Mouse (Mus musculus) left cerebral cortex, adult 6 months (tissue): ENCODE measurements around the gene Gpr12. TPM values are rescaled to one million over a fixed set of nuclear protein-coding genes. Genes with fewer than 3 reads are reported as not detected.

Experiments
- long read RNA-seq, 2 experiments: library from polyadenylated mRNA; unstranded; transcript quantifications; one replicate each; pipeline ENCODE4 v2.0.0; 2019 to 2020
- polyA plus RNA-seq: library from polyadenylated mRNA; unstranded; fragments of <200 nt; fragmentation: Nextera tagmentation; gene quantifications from 2 replicates; pipeline ENCODE4 v1.2.3, GENCODE M21; 2021

The Gpr12 gene
- polyA plus RNA-seq, result 32.6 and 35.0 TPM in 2 replicates
- long read RNA-seq, experiment 1, transcript Gpr12-205 (2 exons, 326 nt), result minor isoform, 12 of 97 reads
- long read RNA-seq, experiment 1, transcript Gpr12-202 (1 exons, 2,007 nt), result major isoform, 36 of 97 reads
- long read RNA-seq, experiment 1, transcript Gpr12-204 (2 exons, 580 nt), result minor isoform, 9 of 97 reads
- long read RNA-seq, experiment 1, partial matches to known transcripts, result 0 of 97 reads
- long read RNA-seq, experiment 1, other reads (novel, unspliced or antisense), result 36 of 97 reads
- long read RNA-seq, experiment 2, transcript Gpr12-202 (1 exons, 2,007 nt), result major isoform, 12 of 29 reads
- long read RNA-seq, experiment 2, partial matches to known transcripts, result 0 of 29 reads
- long read RNA-seq, experiment 2, other reads (novel, unspliced or antisense), result 11 of 29 reads

DNA sequence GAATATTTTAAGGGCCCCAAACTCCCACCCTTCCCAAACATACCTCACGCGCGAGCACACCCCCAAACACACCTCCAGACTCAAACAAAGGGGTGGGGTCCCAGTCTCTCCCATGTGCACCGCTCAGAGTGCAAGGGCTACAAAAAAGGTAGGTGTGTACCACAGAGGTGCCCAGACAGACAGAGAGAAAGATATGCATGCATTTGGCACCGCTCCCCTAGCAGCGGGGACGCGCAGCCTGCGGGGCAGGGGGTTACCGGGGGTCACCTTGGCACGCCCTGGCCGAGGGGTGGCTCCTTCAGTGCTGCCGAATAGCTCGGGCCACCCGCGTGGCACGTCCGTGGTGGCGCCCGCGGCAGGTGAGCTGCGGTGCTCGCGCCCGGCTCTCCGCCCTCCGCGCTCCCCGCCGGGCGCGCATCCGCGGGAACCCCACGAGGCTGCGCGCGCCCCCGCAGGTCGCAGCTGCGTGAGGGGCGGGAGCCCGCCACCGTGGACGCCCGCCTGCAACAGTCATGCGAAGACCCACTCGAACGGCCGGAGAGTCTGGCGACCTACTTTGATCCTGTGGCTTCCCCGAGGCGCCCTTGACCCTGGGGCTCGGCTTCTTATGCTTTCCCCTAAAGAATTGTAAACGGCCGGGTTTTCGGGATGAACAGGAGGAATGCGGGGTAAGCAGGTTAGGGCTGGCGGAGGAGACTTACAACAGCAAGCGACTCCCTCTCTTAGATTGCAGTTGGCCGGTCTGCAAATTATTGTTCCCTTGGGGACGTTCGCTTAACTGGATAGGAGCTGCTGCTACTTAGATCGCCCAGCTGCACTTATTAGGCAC is at the start of gene Gpr12:
Gene Gpr12, minus strand, starts transcription at position 762 of the 829 bp plus-strand sequence.

DNA sequence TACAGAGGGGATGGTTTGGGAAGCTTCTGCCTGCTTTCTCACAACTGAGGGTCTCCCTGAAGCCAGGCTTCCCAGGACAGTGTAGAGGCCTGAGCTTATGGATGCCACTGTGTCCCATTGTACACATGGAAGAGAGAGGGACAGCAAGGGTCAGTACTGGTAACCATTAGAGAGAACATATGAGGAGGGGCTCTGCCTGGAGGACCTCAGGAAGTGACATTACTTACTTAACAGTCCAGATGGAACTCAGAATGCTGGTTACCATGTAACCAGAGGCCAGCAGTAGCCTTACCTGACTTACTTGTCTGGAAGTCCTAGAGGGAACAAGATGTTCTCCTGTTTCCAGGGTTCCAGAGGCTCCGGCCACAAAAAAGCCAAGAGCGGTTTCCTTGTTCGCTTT is 29.2 kb downstream of the Gpr12 start, which contains the start of gene Gm3415:
Gene Gm3415, plus strand, starts transcription at position 301 of the 400 bp plus-strand sequence.

DNA sequence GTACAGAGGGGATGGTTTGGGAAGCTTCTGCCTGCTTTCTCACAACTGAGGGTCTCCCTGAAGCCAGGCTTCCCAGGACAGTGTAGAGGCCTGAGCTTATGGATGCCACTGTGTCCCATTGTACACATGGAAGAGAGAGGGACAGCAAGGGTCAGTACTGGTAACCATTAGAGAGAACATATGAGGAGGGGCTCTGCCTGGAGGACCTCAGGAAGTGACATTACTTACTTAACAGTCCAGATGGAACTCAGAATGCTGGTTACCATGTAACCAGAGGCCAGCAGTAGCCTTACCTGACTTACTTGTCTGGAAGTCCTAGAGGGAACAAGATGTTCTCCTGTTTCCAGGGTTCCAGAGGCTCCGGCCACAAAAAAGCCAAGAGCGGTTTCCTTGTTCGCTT is 47.7 kb downstream of the Gpr12 start, which contains the start of gene Gm3409:
Gene Gm3409, plus strand, starts transcription at position 301 of the 400 bp plus-strand sequence.

Other genes with a start within 250 kb of the Gpr12 start
- gene Wasf3, start 200.3 kb downstream of the Gpr12 start, polyA plus RNA-seq, result 23.4 and 47.8 TPM in 2 replicates
- gene Gm6408, start 103.3 kb downstream of the Gpr12 start, polyA plus RNA-seq, result not detected in 2 replicates
- gene Gm6370, start 93.9 kb downstream of the Gpr12 start, polyA plus RNA-seq, result not detected in 2 replicates
- gene 4930449I24Rik, start 82.8 kb downstream of the Gpr12 start, polyA plus RNA-seq, result not detected in 2 replicates
- not detected in 2 replicates for gene Gm3402, start 71.1 kb downstream of the Gpr12 start, polyA plus RNA-seq
- gene Gm3404, start 59.4 kb downstream of the Gpr12 start, polyA plus RNA-seq, result not detected in 2 replicates
- not detected in 2 replicates for gene Gm3409, start 47.6 kb downstream of the Gpr12 start, polyA plus RNA-seq
- not detected in 2 replicates for gene Gm3415, start 29.1 kb downstream of the Gpr12 start, polyA plus RNA-seq
- 3.5 and 9.1 TPM in 2 replicates for gene Usp12, start 209.8 kb upstream of the Gpr12 start, polyA plus RNA-seq
- 1,254 and 1,302 TPM in 2 replicates for gene Rpl21, start 247.7 kb upstream of the Gpr12 start, polyA plus RNA-seq